Mouse (Mus musculus): ENCODE results near the gene Capn2.

DNA sequence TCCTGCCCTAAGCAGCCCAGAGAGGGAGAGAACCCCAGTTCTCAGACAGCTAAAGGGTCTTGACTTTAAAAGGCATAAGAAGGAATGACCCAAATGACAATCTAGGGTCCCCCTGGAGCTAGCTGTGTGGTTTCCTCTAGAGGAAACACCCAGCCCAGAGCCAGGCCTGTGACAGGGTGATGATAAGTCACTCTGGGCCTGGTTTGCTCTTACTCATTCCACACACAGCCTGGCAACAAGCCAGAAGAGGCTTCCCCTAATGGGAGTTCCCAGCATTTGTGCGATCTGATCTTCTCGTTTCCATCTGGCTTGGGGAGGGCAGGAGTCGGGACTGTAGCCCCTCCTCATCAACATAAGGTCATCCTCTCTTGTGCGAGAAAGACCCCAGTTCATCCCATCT, 13.2 kb downstream of the Capn2 start:
- TF ChIP-seq CTCF (IDR thresholded peaks at IDR 0.05; ENCODE audit: low read depth, low read length) (no peak), POLR2A (IDR thresholded peaks at IDR 0.05; ENCODE audit: extremely low read depth, insufficient read depth, low read length) (no peak)
